Mouse (Mus musculus) forebrain, embryonic 15.5 days (tissue): Measurements from ENCODE around the gene Zbtb34. TPM values are rescaled to one million over a fixed set of nuclear protein-coding genes. Genes with fewer than 3 reads are reported as not detected.

Source experiments
- ATAC-seq: fragments of 200-750 bp; cut with Nextera tagmentation; replicated peaks from 2 replicates; pipeline ENCODE4 v1.8.0; 2017; ENCODE audit warnings: mild to moderate bottlenecking, moderate TSS enrichment, moderate library complexity
- H3K27ac ChIP-seq: fragments of 300-500 bp; sonication (generic); replicated peaks from 2 replicates; pipeline ENCODE4 v1.5.1; 2015; ENCODE audit warnings: mild to moderate bottlenecking, inconsistent platforms
- H3K27me3 ChIP-seq: fragments of 300-500 bp; sonication (generic); 2 replicates; pipeline ENCODE4 v1.6.1; 2015; ENCODE audit warnings: inconsistent platforms
- H3K36me3 ChIP-seq: fragments of 300-500 bp; sonication (generic); 2 replicates; pipeline ENCODE4 v1.6.1; 2015; ENCODE audit warnings: mild to moderate bottlenecking, inconsistent platforms
- H3K4me1 ChIP-seq: fragments of 300-500 bp; sonication (generic); 2 replicates; pipeline ENCODE4 v1.6.1; 2015; ENCODE audit warnings: inconsistent platforms
- H3K4me2 ChIP-seq: fragments of 300-500 bp; sonication (generic); replicated peaks from 2 replicates; pipeline ENCODE4 v1.6.1; 2015; ENCODE audit warnings: mild to moderate bottlenecking, inconsistent platforms
- H3K4me3 ChIP-seq: fragments of 300-500 bp; sonication (generic); 2 replicates; pipeline ENCODE4 v1.5.1; 2015; ENCODE audit warnings: mild to moderate bottlenecking, inconsistent platforms
- H3K9ac ChIP-seq: fragments of 300-500 bp; sonication (generic); replicated peaks from 2 replicates; pipeline ENCODE4 v1.6.1; 2015; ENCODE audit warnings: mild to moderate bottlenecking, inconsistent platforms
- H3K9me3 ChIP-seq: fragments of 300-500 bp; sonication (generic); 2 replicates; pipeline ENCODE4 v1.6.1; 2016; ENCODE audit warnings: inconsistent platforms
- WGBS: fragments of 180-500 bp; shearing (Covaris S2); methylation state at CpG from one replicate; pipeline ENCODE4 v1.1.7; 2015; ENCODE audit warnings: mixed read lengths; 5-methylcytosine and 5-hydroxymethylcytosine counted together
- polyA plus RNA-seq: library from polyadenylated mRNA; unstranded; fragments of >200 nt; fragmentation: Nextera tagmentation; extraction: Ambion mirVana; gene quantifications from 2 replicates; pipeline ENCODE4 v1.2.1, GENCODE M21; 2015

Zbtb34 gene
- polyA plus RNA-seq, 1 experiment from 2014 or later: 7.1 TPM

GRCm38 (mm10) chr2:33393951-33394635 is 37.0 kb downstream of the Zbtb34 start:
- Histone ChIP-seq H3K9me3 (no peaks in the 10 kb centered on the region), H3K4me3 (no peak overlapping the region), H3K27me3 (no peaks in the 10 kb centered on the region), H3K9ac (no peak overlapping the region), H3K4me1 (peaks cover 11% of the 10 kb centered on the region), H3K4me2 (no peak overlapping the region), H3K36me3 (no peaks in the 10 kb centered on the region), H3K27ac (peak overlapping the region; percentile 86)
- 43% methylated on average over 11 of the region's 11 CpGs for WGBS
- peak; percentile 91 for ATAC-seq

GRCm38 (mm10) chr2:33393021-33393420 is 38.1 kb downstream of the Zbtb34 start:
- Histone ChIP-seq H3K4me3 (no peak overlapping the region), H3K9me3 (no peaks in the 10 kb centered on the region), H3K27me3 (no peaks in the 10 kb centered on the region), H3K4me2 (no peak overlapping the region), H3K27ac (no peak overlapping the region), H3K36me3 (no peaks in the 10 kb centered on the region), H3K4me1 (peaks cover 11% of the 10 kb centered on the region), H3K9ac (no peak overlapping the region)
- ATAC-seq: no peak

- Histone ChIP-seq H3K4me2 (peak overlapping the region; percentile 39), H3K27ac (peak overlapping the region; percentile 98), H3K4me1 (peaks cover 30% of the 10 kb centered on the region), H3K27me3 (no peaks in the 10 kb centered on the region), H3K4me3 (peak overlapping the region; percentile 75), H3K36me3 (no peaks in the 10 kb centered on the region), H3K9ac (no peak overlapping the region), H3K9me3 (no peaks in the 10 kb centered on the region)
- 33% methylated on average over 18 of the region's 18 CpGs for WGBS
- no peak for ATAC-seq
Observed at GRCm38 (mm10) chr2:33371648-33372408, 59.3 kb downstream of the Zbtb34 start.

- H3K4me2 ChIP-seq: peak within 1 kb of the TSS; percentile 77
- under 1% methylated on average over 61 of the region's 74 CpGs for WGBS
- H3K9ac ChIP-seq: peak within 1 kb of the TSS; percentile 75
- H3K4me1 ChIP-seq: peaks cover 38% of the 10 kb centered on the region
- peak within 1 kb of the TSS; percentile 75 for H3K4me3 ChIP-seq
- ATAC-seq: peak; percentile 99
- H3K9me3 ChIP-seq: no peaks in the 10 kb centered on the region
- H3K27ac ChIP-seq: peak within 1 kb of the TSS; percentile 98
- no peaks in the 10 kb centered on the region for H3K36me3 ChIP-seq
- no peaks in the 10 kb centered on the region for H3K27me3 ChIP-seq
Observed at GRCm38 (mm10) chr2:33370777-33371647, 60.1 kb downstream of the Zbtb34 start, which contains the start of gene Ralgps1. Gene Ralgps1 (minus strand): TSS chr2:33371486.

GRCm38 (mm10) chr2:33370276-33370776 is 60.8 kb downstream of the Zbtb34 start:
- no peaks in the 10 kb centered on the region for H3K27me3 ChIP-seq
- H3K36me3 ChIP-seq: no peaks in the 10 kb centered on the region
- H3K9ac ChIP-seq: peak overlapping the region; percentile 75
- 6% methylated on average over 14 of the region's 15 CpGs for WGBS
- no peaks in the 10 kb centered on the region for H3K9me3 ChIP-seq
- H3K4me1 ChIP-seq: peaks cover 45% of the 10 kb centered on the region
- peak; percentile 27 for ATAC-seq
- H3K27ac ChIP-seq: peak overlapping the region; percentile 98
- peak overlapping the region; percentile 75 for H3K4me3 ChIP-seq
- peak overlapping the region; percentile 77 for H3K4me2 ChIP-seq

GRCm38 (mm10) chr2:33369453-33369852 is 61.7 kb downstream of the Zbtb34 start:
- Histone ChIP-seq H3K27ac (no peak overlapping the region), H3K4me3 (no peak overlapping the region), H3K4me1 (peaks cover 50% of the 10 kb centered on the region), H3K4me2 (no peak overlapping the region), H3K9ac (no peak overlapping the region; the same call in 1 of the 2 replicates), H3K27me3 (no peaks in the 10 kb centered on the region), H3K36me3 (no peaks in the 10 kb centered on the region), H3K9me3 (no peaks in the 10 kb centered on the region)
- ATAC-seq: no peak
- WGBS: 73% methylated on average over 3 of the region's 3 CpGs

GRCm38 (mm10) chr2:33368486-33368885 is 62.6 kb downstream of the Zbtb34 start:
- Histone ChIP-seq H3K4me2 (no peak overlapping the region), H3K4me1 (peaks cover 50% of the 10 kb centered on the region), H3K4me3 (no peak overlapping the region), H3K9ac (no peak overlapping the region), H3K27ac (no peak overlapping the region), H3K9me3 (no peaks in the 10 kb centered on the region), H3K36me3 (no peaks in the 10 kb centered on the region), H3K27me3 (no peaks in the 10 kb centered on the region)
- ATAC-seq: no peak
- WGBS: 62% methylated on average over 1 of the region's 1 CpGs

GRCm38 (mm10) chr2:33365703-33366471 is 65.2 kb downstream of the Zbtb34 start:
- H3K4me2 ChIP-seq: 0 out of 2 replicates have a peak overlapping the region, but pooled peaks have one; percentile 0
- 32% methylated on average over 9 of the region's 9 CpGs for WGBS

GRCm38 (mm10) chr2:33364656-33365055 is 66.5 kb downstream of the Zbtb34 start:
- no peaks in the 10 kb centered on the region for H3K9me3 ChIP-seq
- H3K9ac ChIP-seq: no peak overlapping the region
- WGBS: 87% methylated on average over 4 of the region's 4 CpGs
- peak overlapping the region; percentile 69; the same call in 1 of the 2 replicates for H3K27ac ChIP-seq
- H3K4me3 ChIP-seq: no peak overlapping the region
- H3K4me1 ChIP-seq: peaks cover 39% of the 10 kb centered on the region
- ATAC-seq: no peak
- H3K27me3 ChIP-seq: no peaks in the 10 kb centered on the region
- H3K4me2 ChIP-seq: no peak overlapping the region
- no peaks in the 10 kb centered on the region for H3K36me3 ChIP-seq

More at GRCm38 (mm10) chr2:33365703-33366471, 65.2 kb downstream of the Zbtb34 start:
- Histone ChIP-seq H3K9me3 (no peaks in the 10 kb centered on the region), H3K36me3 (no peaks in the 10 kb centered on the region), H3K27me3 (no peaks in the 10 kb centered on the region), H3K4me3 (no peak overlapping the region), H3K27ac (peak overlapping the region; percentile 69), H3K9ac (no peak overlapping the region), H3K4me1 (peaks cover 47% of the 10 kb centered on the region)
- peak; percentile 84 for ATAC-seq

GRCm38 (mm10) chr2:33363890-33364289 is 67.2 kb downstream of the Zbtb34 start:
- Histone ChIP-seq H3K36me3 (no peaks in the 10 kb centered on the region), H3K4me1 (peaks cover 32% of the 10 kb centered on the region), H3K9ac (no peak overlapping the region), H3K4me2 (no peak overlapping the region), H3K27me3 (no peaks in the 10 kb centered on the region), H3K27ac (no peak overlapping the region), H3K9me3 (no peaks in the 10 kb centered on the region), H3K4me3 (no peak overlapping the region)
- no peak for ATAC-seq
- 93% methylated on average over 4 of the region's 4 CpGs for WGBS

GRCm38 (mm10) chr2:33361139-33361716 is 69.9 kb downstream of the Zbtb34 start:
- H3K27ac ChIP-seq: no peak overlapping the region
- no peak overlapping the region for H3K9ac ChIP-seq
- H3K4me1 ChIP-seq: peaks cover 27% of the 10 kb centered on the region
- H3K4me3 ChIP-seq: no peak overlapping the region
- 80% methylated on average over 9 of the region's 9 CpGs for WGBS
- no peaks in the 10 kb centered on the region for H3K9me3 ChIP-seq
- H3K27me3 ChIP-seq: no peaks in the 10 kb centered on the region
- H3K4me2 ChIP-seq: no peak overlapping the region
- no peak for ATAC-seq
- peaks cover 6% of the 10 kb centered on the region; the same call in 1 of the 2 replicates for H3K36me3 ChIP-seq
